Mouse (Mus musculus) left cerebral cortex, postnatal 14 days (tissue): ENCODE results near the gene Gm3448. TPM values are rescaled to one million over a fixed set of nuclear protein-coding genes. Genes with fewer than 3 reads are reported as not detected.
"Not testable (repeated sequence)": the region's sequence is repeated elsewhere in the genome, so short reads cannot be mapped to it uniquely, and the experiment has no call there.

ENCODE experiments used
- DNase-seq, 2 experiments: peaks; one replicate each; pipeline ENCODE4 v3.0.0; 2021 to 2022; ENCODE audit warnings: low spot score in 2 of 2, mixed read lengths in 1 of 2
- intact Hi-C: fragments of 180-260 bp; cut with DNase I; formaldehyde crosslinking; loops from one replicate; pipeline ENCODE4 v1.15.1; 2025
- long read RNA-seq, 2 experiments: library from polyadenylated mRNA; stranded (forward); transcript quantifications; one replicate each; pipeline ENCODE4 v2.0.0; 2021
- total RNA-seq, 2 experiments: library from RNA; stranded (reverse); gene quantifications; 2 replicates each; pipeline ENCODE4 v1.2.3; 2021

Gm3448 gene
- total RNA-seq, result 1 to 10 TPM; 4.5 to 8.1 TPM
- long read RNA-seq, experiment 1, partial matches to known transcripts, result 4 of 19 reads
- long read RNA-seq, experiment 1, other reads (novel, unspliced or antisense), result 13 of 19 reads
- long read RNA-seq, experiment 2, partial matches to known transcripts, result 5 of 18 reads
- long read RNA-seq, experiment 2, other reads (novel, unspliced or antisense), result 13 of 18 reads

DNA sequence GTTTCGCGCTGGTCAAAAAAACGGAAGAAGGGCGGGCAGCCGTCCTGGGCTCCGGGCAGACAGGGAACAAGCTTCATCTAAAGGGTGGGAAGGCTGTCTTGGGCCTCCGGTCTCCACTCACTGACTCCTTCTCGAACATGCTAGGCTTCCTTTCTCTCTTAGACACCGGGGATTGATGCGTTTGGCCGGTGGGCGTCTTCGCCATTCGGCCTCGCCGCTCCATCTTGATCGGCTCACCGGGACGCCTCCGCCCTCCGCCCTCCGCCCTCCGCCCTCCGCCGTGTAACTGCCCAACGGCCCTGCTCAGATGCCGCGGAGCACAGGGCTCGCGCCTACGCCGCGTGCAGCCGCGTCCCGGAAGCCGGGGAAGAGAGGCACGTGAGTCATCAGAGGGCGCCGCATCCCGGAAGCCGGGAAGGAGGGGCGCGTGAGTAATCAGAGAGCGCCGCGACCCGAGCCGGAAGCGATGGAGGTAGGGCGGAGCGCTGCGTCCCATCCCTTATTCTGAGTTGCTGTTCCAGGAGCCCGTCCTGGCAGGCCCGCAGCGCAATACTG is at the start of gene Gm3448, which contains the start of the genes Ermard and Tcte3:
TSS of gene Gm3448 (minus strand) at position 363 of the 555 bp plus-strand sequence.
TSS of gene Ermard (plus strand) at position 34 of the 555 bp plus-strand sequence.
TSS of gene Tcte3 (minus strand) at position 314 of the 555 bp plus-strand sequence.
- intact Hi-C loops, DNase-seq: not testable (repeated sequence)

DNA sequence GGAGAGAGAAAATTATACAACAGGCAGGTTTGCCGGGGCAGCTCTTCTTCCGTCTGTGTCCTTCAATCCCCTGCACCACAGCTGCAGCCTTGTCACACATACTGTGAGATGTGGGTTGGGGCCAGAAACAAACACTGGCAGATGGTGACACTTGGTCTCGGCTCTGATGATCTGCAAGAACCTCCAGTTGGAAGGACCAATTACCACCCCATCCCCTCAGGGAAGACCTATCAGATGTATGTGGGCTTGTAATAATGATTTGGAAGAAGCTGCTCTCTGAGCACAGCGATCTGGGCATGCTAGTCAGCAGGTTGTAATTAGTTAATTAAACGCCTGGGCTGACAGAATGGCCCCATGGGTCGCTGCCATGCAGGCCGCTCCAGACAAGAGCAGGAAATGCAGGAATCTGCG is 47.3 kb upstream of the Gm3448 start:
- intact Hi-C loops, result no loop called here
- DNase-seq, result no peak

DNA sequence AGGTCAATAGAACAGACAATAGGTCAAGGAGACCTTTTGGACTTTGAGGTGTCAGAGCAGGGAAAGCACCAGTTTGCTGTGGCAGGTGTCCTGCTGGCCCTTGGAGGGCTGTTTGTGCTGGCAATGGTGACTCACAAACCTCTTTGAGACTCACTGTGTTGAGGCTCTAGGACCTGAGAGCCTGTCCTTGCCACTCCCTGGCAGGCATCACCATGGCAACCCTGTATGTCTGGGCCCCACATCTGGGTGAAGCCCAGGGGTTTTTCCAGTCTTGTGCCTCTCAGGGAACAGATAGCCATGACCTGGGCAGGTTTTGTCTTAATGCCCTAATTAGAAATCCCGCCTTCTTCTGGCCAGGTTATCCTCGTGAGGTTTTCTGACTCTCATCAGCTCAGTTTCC is 46.8 kb upstream of the Gm3448 start:
- no peak for DNase-seq
- intact Hi-C loops, result no loop called here

DNA sequence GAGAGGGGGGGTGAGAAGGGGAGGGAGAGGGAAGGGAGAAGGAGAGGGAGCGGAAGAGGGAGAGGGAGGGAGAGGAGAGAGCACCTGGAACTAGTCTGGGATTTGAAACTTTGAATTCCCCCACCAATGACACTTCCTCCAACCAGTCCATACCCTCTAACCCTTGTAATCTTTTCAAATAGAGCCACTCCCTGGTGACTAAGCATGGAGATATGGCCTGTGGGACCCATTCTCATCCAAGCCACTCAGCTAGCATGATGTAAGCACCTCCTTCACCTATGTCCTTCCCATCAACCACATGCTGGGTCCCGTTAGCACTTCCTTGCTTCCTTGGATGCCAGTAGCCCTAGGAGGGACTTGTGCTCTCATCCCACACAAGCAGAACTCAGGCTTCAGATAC is 43.7 kb upstream of the Gm3448 start:
- intact Hi-C loops, result no loop called here
- no peak for DNase-seq

DNA sequence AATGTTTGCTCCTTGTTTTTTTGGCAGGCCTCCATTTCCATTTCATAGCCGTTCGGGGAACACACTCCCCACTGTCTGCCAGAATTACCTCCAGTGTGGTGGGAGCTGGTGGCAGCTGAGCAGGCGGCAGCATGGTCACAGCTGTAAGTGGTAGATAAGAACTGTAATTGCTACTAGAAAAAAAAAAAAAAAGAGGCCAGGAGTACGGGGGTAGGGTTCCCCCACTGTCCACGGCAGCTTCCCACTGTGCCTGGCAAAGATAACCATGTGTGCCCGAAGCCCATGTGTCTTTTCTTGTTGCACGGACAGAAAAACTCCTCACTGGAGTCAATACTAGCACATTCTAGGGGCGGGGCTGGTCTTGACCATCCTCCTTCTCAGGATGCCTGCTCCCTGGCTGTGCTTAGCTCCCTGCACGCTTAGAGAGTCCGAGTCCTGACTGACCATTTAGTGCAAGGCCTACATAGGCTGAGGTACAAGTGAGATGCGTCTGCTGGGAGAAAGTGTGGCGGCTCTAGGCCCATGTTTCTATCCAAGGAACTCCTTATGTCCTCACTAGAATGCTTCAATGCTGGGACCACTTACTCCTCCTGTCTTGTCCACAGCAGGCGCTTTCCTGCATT is 43.0 kb upstream of the Gm3448 start:
- no peak for DNase-seq
- intact Hi-C loops, result no loop called here

DNA sequence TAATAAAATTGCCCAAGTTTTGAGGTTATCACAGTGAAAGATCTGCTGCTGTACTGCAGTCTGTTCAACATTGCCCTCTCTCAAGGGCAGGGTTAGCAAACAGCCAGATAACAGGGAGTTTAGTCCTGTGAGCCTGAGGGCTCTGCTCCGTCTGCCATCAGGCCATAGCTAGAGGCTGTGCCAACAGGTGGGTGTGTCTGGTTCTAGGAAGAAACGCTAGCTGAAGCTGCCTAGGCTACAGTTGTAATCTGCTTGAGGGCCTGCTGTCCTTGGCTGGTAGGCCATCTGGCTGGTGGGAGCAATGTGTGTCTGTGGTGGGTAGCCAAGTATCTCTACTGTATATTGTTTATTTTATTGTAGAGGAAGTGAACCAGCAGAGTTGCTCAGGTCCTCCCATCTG is 36.2 kb upstream of the Gm3448 start:
- intact Hi-C loops, result no loop called here
- DNase-seq, result peak in 1 of 2 experiments; percentile 22

DNA sequence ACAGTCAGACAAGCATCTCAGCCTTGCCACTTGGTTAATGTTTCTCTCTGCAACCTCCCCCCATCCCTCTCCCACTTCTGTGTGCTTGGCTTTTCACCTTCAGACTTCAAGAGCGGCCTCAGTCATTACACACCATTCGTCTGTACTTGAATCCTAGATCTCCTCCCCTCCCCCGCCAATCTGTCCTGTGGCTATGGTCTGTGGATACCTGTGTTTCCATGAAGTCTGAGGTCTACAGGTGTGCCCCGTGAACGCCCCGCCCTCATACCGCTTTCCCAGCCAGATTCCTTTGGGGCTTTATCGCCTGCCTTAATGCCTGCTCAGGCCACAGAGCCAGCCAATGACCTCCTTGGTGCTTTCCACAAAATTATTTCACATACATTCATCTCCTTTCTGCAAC is 33.7 kb upstream of the Gm3448 start:
- no peak for DNase-seq
- intact Hi-C loops, result no loop called here

DNA sequence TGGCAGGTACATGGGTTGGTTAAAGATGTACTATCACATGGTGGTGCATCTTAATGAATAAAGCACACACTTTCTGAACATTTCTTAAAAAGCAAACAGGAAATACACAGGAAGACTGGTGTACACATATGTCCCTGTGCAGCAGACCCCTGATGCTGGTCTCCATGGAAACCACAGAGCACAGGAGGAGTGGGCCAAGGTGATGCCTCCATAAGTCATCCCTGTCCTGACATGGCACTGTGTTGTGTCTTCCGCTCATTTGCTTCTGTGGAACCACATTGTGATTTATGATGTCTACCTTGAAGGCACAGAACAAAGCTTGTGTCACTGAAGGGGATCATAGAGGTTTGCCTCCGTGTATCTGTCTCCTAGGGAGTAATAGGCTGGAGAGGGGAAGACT is 30.9 kb upstream of the Gm3448 start:
- DNase-seq, result no peak
- intact Hi-C loops, result no loop called here

DNA sequence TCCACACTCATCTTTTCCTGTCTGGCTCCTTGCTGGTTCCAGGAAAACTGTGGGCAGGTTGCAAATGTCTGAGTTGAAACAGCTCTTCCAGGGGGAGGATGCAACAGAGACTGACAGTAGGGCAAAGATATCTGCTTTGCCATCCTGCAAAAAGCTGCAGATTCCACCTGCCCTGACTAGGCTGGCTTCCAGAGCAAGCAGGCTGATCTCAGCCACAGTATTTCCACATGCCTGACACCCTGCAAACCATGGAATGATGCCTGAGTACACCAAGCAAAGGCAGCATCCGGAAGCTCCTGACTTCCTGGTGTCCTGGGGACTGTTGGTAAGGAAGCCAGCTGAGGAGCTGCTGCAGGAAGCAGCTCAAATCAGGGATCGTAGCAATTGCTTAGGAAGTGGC is 27.8 kb upstream of the Gm3448 start:
- intact Hi-C loops, result no loop called here
- DNase-seq, result peak; percentile 21 to 40

DNA sequence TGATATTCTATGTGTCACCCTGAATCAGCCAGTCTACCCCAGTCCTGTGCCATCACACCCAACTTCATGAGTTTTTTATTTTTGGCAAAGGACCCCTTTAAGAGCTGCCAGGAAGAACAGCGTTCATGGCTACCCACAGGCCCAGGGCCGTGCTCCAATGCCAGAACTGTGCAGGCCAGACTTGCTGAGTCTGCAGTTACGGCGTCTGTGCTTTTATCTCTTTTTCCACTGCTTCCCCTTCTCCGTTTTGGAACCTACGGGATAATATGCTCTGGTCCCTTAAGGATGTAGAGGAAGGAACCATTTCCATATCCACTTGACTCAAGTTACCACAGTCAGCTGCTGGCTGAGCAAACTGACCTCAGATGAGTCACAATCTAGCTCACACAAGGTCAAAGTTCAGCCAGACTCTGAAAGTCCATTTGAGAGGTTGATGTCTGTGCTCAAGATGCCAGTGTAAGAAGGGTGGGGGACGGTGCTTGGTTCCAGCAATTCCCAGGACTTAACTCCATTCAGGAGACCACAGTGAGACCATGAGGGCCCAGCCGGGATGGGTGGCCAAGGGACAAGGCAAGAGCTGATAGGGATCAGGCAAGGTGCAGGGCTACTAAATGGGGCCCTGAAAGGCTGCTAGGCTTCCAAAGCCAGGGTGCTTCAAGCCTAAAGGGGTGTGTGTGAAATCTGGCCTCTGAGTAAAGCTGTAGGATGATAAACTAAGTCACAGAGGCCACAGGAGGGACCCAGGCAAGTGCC is 26.9 kb upstream of the Gm3448 start:
- no peak for DNase-seq
- intact Hi-C loops, result no loop called here

DNA sequence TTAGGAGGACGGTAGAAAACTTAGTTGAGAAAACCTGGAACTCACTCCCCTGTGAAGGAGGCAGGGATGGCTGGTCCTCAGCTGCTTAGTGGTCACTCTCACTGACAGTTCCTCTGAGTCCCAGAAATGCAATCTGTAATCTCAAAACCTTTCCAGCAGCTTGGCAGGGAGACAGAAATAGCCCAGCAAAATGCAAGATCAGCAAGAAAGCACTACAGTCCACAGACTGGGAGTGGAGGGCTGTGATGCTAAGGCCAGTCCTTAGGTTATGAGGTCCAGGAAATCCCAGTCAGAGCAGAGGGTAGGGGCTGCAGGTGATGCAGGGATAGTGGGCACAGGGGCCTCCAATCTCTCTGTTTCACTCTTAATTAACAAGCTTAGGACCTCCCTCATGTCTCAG is 25.6 kb upstream of the Gm3448 start:
- intact Hi-C loops, result no loop called here
- DNase-seq, result no peak

DNA sequence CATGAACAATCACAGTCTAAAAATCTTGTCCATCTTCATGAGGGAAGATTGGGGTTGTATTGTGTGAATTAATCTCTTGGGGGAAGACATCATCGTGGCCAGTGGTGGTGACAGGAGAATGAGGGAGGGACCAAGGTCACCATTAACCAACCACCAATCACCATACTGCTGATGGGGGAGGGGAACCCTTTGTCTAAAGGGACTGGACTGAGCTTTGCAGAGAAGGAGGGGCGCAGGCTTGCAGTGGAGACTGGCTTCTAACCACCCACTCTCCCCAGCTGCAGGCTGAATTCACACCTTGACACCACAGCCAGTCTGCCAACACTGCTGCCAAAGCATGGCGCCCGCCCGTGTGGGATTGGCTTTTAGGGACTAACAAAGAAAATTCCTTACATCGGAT is 24.7 kb upstream of the Gm3448 start:
- intact Hi-C loops, result no loop called here
- DNase-seq, result peak in 1 of 2 experiments; percentile 25

DNA sequence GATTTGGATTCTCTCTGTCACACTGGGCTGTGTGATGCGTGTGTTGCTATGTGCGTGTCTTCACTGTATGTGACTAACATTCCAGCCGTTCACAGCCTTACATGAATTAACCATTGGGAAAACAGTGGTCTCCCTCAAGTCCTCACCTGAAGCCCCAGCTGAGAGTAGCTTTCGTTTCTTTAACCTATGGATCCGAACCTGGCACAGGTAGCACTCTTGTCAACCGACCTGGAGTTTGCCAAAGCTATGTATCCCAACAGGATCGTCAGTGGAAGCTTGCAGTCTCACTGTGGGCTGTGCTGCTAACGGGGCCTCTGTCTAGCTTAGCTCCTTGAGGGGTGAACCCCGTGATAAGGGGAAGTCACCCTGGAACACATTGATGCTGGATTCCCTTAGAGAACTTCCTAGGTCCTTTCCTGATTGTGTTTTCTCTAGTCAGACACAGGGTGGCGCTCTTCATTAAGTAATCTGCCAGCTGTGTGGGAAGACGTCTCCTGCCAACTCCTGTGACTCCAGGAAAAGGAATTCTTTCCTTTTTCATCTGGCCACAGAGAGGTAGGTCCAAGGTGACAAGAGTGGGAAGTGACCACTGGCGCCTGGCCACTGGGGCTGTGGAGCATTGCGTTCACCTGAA is 24.2 kb upstream of the Gm3448 start:
- DNase-seq, result peak; percentile 64 to 80
- intact Hi-C loops, result loop anchor here (1.0 to 2.0 kb wide), 2 partner anchors 312 to 401 kb away; no protein-coding TSS in a partner anchor

DNA sequence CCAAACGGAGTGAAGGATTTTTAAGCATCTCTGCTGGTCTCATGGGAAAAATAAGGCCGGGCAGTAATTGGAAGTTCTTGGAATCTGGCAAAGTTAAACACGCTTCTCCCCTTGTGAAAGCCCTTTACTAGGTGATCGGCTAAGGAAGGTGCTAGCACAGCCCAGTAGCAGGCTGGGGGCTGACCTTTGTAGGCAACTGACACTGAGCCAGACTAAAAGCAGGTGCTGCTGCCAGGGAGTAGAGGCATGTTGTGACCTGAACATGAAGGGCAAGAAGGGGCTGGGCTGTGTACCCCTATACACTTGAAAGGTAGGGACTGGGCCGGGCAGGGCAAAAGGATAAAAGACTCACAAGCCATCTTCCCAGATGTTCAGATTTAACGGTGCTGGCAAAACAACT is 19.0 kb upstream of the Gm3448 start:
- intact Hi-C loops, result no loop called here
- DNase-seq, result no peak

DNA sequence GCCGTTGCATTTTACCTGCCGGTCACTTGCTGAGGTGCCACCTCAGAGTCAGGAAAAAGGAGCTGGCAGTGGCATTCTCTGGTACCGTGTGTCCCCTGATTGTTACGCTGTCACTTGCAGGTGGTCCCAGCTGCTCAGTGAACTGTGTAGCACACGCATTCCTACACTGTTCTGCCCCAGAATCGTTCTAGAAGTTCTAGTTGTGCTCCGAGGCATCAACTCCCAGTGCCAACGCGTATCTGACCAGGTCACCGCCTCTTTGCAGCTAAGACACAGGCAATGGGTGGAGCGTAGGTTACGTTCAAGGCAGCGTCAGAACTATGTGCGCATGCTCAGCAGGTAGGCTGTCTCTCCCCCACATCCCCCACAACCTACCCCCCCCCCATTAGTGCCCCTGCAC is 18.3 kb upstream of the Gm3448 start:
- intact Hi-C loops, result no loop called here
- no peak for DNase-seq

DNA sequence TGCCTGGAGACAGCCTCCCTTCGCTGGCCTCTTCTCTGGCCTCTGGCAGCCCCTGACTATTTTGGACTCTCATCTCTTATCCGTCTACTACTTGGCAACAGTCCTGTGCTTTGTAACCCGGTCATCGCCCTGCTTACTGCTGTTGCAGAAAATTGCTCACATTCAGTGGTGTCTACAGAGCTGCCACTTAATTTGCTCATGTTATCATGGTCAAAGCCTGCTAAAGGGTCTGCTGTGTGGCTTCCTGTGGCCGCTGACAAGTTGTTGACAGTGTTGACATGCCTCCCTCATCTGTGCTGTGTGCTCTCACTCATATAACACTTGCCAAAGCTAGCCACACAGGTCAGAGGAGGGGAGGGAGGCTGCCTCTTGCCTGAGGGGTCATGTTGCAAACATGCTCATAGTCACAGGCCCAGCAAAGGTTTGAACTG is 16.8 kb upstream of the Gm3448 start:
- intact Hi-C loops, result no loop called here
- no peak for DNase-seq

DNA sequence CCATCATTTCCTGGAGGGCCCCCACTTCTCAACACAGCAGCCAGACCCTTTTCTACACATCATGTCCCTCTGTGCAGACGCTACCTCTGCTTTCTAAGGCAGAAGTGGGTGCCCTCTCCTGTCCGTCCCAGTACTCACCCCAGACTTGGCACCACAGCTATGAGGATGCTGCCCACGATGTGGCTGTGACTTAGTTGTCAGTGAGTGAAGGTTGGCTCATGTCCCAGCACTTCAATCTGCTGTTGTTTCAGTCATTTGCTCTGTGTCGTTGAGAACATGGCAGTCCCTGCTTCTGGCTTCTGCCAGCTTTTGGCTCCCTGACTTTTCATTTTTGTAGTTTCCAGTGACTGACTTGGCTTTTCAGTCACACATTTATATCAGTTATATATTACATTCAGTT is 14.6 kb upstream of the Gm3448 start:
- peak; percentile 39 to 67 for DNase-seq
- intact Hi-C loops, result no loop called here

DNA sequence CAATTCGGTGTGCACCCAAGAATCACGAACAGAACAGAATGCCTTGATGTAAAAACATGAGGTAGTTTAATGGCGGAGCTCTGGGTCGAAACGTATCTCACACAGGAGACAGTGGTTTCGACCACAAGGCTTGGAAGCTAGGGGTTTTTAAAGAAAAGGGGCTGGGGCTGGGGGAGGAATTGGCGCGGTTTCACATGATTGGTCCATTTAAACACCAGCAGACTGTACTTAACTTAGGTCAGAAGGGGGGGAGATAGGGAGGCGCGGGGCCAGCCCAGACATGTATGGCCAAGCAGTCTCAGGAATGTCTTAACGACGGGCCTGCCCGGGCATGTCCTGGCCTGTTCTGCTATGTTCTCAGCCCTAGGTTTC is 12.5 kb upstream of the Gm3448 start:
- DNase-seq, result not testable (repeated sequence)

DNA sequence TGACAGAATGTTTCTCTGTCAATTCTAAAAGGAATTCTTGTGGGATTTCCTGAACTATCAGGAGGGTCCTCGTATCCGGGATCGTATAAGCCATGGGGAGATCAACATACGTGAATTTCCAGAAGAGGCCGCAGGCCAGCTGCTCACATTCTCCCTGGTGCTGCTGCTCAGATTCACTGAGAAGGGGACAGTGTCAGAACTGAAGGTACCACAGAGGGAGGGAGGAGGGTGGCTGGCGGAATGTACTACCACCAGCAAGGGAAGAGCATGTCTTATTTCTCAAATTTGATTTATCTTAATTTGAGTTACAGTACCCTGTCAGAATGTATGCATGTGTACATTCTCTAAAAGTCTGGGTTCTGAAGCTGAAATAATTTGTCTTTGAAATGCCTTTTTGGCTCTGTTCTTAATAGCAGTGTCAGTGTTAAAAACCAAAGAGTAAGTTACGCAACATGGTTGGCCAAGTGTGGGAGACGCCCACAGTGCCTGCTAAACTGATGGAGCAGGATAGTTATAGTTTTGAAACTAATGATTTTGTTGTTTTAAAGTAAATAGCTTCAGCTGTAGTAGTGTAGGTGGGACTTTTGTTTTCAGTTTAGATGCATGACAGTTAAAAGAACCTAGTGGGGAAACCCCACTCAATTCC is 12.0 kb upstream of the Gm3448 start:
- DNase-seq, intact Hi-C loops: not testable (repeated sequence)

More for the DNA sequence above, 12.5 kb upstream of the Gm3448 start:
- intact Hi-C loops, result not testable (repeated sequence)
